ENCODE assay signal across 8 mouse cellular contexts in the genomic region with DNA sequence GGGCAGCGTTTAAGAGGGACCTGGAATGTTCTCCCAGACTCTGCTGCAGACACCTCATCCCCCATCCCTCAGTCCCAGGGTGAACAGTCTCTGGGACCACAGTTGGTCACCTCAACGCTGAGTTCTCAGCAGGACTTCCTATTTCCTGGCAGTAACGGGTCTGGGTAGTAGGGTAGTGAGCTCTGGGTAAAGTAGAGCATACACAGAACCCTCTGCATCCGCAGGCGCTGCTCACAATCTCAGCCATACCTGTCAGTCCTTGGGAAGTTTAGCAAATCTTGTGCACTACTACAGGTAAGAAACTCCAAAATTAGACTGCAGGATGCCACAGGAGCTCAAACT. TPM values are rescaled to one million over a fixed set of nuclear protein-coding genes. Genes with fewer than 3 reads are reported as not detected.
A peak's percentile ranks its signal among the peaks of the same experiment; 100 is the strongest.
DNase-seq lines count a peak whose midpoint lies in the region; ATAC-seq and TF ChIP-seq lines count a peak whose summit lies in the region.

No protein-coding gene starts in this region.

- ATAC-seq in heart, embryonic 13.5 days (ENCODE audit: extremely low read depth, insufficient number of reproducible peaks, low FRiP score, low TSS enrichment) = no peak
- ATAC-seq in hindbrain, embryonic 12.5 days (ENCODE audit: low FRiP score) = no peak; the same call in 1 of the 2 replicates

- no peaks in the 10 kb centered on the region for H3K27me3 ChIP-seq in heart, embryonic 13.5 days (replicated peaks)
- no peaks in the 10 kb centered on the region for H3K27me3 ChIP-seq in hindbrain, embryonic 12.5 days
- no peaks in the 10 kb centered on the region for H3K27me3 ChIP-seq in midbrain, embryonic 10.5 days (ENCODE audit: low read depth, poor library complexity, severe bottlenecking)

- DNase-seq in heart, postnatal 14 days = no peak
- DNase-seq in ES-E14 (ENCODE audit: low read depth, low spot score) = no peak
- no peak for DNase-seq in midbrain, embryonic 10.5 days (ENCODE audit: low spot score)
- no peak for DNase-seq in left cerebral cortex, adult 9 months (ENCODE audit: low spot score in 2 of 2)
- DNase-seq in cerebellum, postnatal 4 days (ENCODE audit: low spot score in 2 of 2) = no peak
- DNase-seq in retina, postnatal 1 day = no peak

- in situ Hi-C loops in ES-E14 (cut with MboI; ENCODE audit: low sequenced_read_pairs in 2 of 2, unreplicated experiment in 2 of 2) = no loop called here

- no peaks in the 10 kb centered on the region for H3K9me3 ChIP-seq in heart, embryonic 13.5 days
- no peaks in the 10 kb centered on the region for H3K9me3 ChIP-seq in ES-E14 (ENCODE audit: control insufficient read depth, insufficient read depth, low read depth, low read length)
- no peaks in the 10 kb centered on the region for H3K9me3 ChIP-seq in hindbrain, embryonic 12.5 days (replicated peaks)
- H3K9me3 ChIP-seq in midbrain, embryonic 10.5 days (replicated peaks) = no peaks in the 10 kb centered on the region

- peaks cover 34% of the 10 kb centered on the region for H3K4me1 ChIP-seq in heart, embryonic 13.5 days
- H3K4me1 ChIP-seq in ES-E14 (ENCODE audit: control insufficient read depth in 2 of 2, insufficient read depth in 2 of 2, low read length in 2 of 2, poor library complexity in 1 of 2) = peaks cover 4 to 7% of the 10 kb centered on the region in 2 experiments; a peak in 2 of 4 replicates
- H3K4me1 ChIP-seq in hindbrain, embryonic 12.5 days = peaks cover 25% of the 10 kb centered on the region
- H3K4me1 ChIP-seq in midbrain, embryonic 10.5 days = peaks cover 45% of the 10 kb centered on the region

- H3K27ac ChIP-seq in heart, embryonic 13.5 days (replicated peaks) = peak overlapping the region; percentile 92
- H3K27ac ChIP-seq in ES-E14 (ENCODE audit: insufficient read depth, low read depth, low read length, poor library complexity, severe bottlenecking) = peak overlapping the region; percentile 63; the same call in 1 of the 2 replicates
- peak overlapping the region; percentile 95 for H3K27ac ChIP-seq in hindbrain, embryonic 12.5 days
- peak overlapping the region; percentile 96 for H3K27ac ChIP-seq in midbrain, embryonic 10.5 days (replicated peaks)

- peak overlapping the region; percentile 64 for H3K4me3 ChIP-seq in heart, embryonic 13.5 days
- H3K4me3 ChIP-seq in ES-E14 (ENCODE audit: insufficient read depth in 1 of 2, low read depth in 1 of 2, low read length in 2 of 2, poor library complexity in 1 of 2, severe bottlenecking in 1 of 2) = peak overlapping the region; percentile 67 to 69
- peak overlapping the region; percentile 83 for H3K4me3 ChIP-seq in hindbrain, embryonic 12.5 days
- peak overlapping the region; percentile 93 for H3K4me3 ChIP-seq in midbrain, embryonic 10.5 days

- intact Hi-C loops in heart, postnatal 14 days (cut with DNase I) = no loop called here

- H3K4me2 ChIP-seq in heart, embryonic 13.5 days = peak overlapping the region; percentile 81
- H3K4me2 ChIP-seq in hindbrain, embryonic 12.5 days (replicated peaks) = peak overlapping the region; percentile 90

- WGBS in heart, embryonic 13.5 days = 2% methylated on average over 5 of the region's 5 CpGs
- WGBS in hindbrain, embryonic 12.5 days = 5% methylated on average over 5 of the region's 5 CpGs
- 4% methylated on average over 5 of the region's 5 CpGs for WGBS in midbrain, embryonic 10.5 days

- peak overlapping the region; percentile 83 for H3K9ac ChIP-seq in heart, embryonic 13.5 days
- peak overlapping the region; percentile 77 for H3K9ac ChIP-seq in ES-E14 (ENCODE audit: insufficient read depth, low read depth, low read length, poor library complexity, severe bottlenecking)
- peak overlapping the region; percentile 58 for H3K9ac ChIP-seq in hindbrain, embryonic 12.5 days

- H3K36me3 ChIP-seq in heart, embryonic 13.5 days = peaks cover 4% of the 10 kb centered on the region; the same call in 1 of the 2 replicates
- H3K36me3 ChIP-seq in ES-E14 (ENCODE audit: control insufficient read depth, insufficient read depth, low read length, poor library complexity, severe bottlenecking) = peaks cover 3% of the 10 kb centered on the region; the same call in 1 of the 2 replicates
- 0 out of 2 replicates have a peak, but pooled peaks cover 8% of the 10 kb centered on the region for H3K36me3 ChIP-seq in hindbrain, embryonic 12.5 days
- H3K36me3 ChIP-seq in midbrain, embryonic 10.5 days = peaks cover 13% of the 10 kb centered on the region

TF ChIP-seq in ES-E14, 5 proteins besides CTCF, POLR2A, EP300 and RAD21:
- no peak for TF ChIP-seq CHD2 (IDR thresholded peaks at IDR 0.05; ENCODE audit: low read depth, low read length)
- TF ChIP-seq ZNF384 (IDR thresholded peaks at IDR 0.05; ENCODE audit: low read depth, low read length) = no peak
- TF ChIP-seq HCFC1 (IDR thresholded peaks at IDR 0.05; ENCODE audit: borderline replicate concordance, insufficient read depth, low read length) = no peak
- no peak for TF ChIP-seq MAFK (IDR thresholded peaks at IDR 0.05; ENCODE audit: insufficient read depth, low read depth, low read length)
- TF ChIP-seq ZC3H11A (IDR thresholded peaks at IDR 0.05; ENCODE audit: borderline replicate concordance, low read depth, low read length) = no peak

RNA-seq across cellular contexts. Expression of gene Brf1, which starts 0.6 kb away (rescaled TPM):
- 32.5 and 35.5 TPM in 2 replicates for polyA plus RNA-seq in heart, embryonic 13.5 days (2015; fragmentation: Nextera tagmentation; extraction: Ambion mirVana)
- total RNA-seq in heart, postnatal 14 days (2021) = 10 to 100 TPM; 28.3 to 28.8 TPM
- total RNA-seq in ES-E14 (2012; rRNA removed) = 56.4 and 63.4 TPM in 2 replicates
- 72.4 and 75.5 TPM in 2 replicates for polyA plus RNA-seq in hindbrain, embryonic 12.5 days (2016; fragmentation: Nextera tagmentation; extraction: Ambion mirVana)
- 51.6 and 58.2 TPM in 2 replicates for polyA plus RNA-seq in midbrain, embryonic 10.5 days (2016; fragmentation: Nextera tagmentation; extraction: Ambion mirVana)

RNA-seq across cellular contexts. Expression of gene Pacs2, which starts 13.2 kb away (rescaled TPM):
- 7.0 and 7.7 TPM in 2 replicates for polyA plus RNA-seq in heart, embryonic 13.5 days (2015; fragmentation: Nextera tagmentation; extraction: Ambion mirVana)
- 10 to 100 TPM; 29.0 to 32.1 TPM for total RNA-seq in heart, postnatal 14 days (2021)
- total RNA-seq in ES-E14 (2012; rRNA removed) = 17.2 and 20.7 TPM in 2 replicates
- polyA plus RNA-seq in hindbrain, embryonic 12.5 days (2016; fragmentation: Nextera tagmentation; extraction: Ambion mirVana) = 29.2 and 29.4 TPM in 2 replicates
- polyA plus RNA-seq in midbrain, embryonic 10.5 days (2016; fragmentation: Nextera tagmentation; extraction: Ambion mirVana) = 17.7 and 22.0 TPM in 2 replicates

RNA-seq across cellular contexts. Expression of gene Btbd6, which starts 24.8 kb away (rescaled TPM):
- polyA plus RNA-seq in heart, embryonic 13.5 days (2015; fragmentation: Nextera tagmentation; extraction: Ambion mirVana) = 21.7 and 22.0 TPM in 2 replicates
- 10 to 100 TPM; 16.8 TPM for total RNA-seq in heart, postnatal 14 days (2021)
- 13.4 and 15.2 TPM in 2 replicates for total RNA-seq in ES-E14 (2012; rRNA removed)
- 34.5 and 34.8 TPM in 2 replicates for polyA plus RNA-seq in hindbrain, embryonic 12.5 days (2016; fragmentation: Nextera tagmentation; extraction: Ambion mirVana)
- polyA plus RNA-seq in midbrain, embryonic 10.5 days (2016; fragmentation: Nextera tagmentation; extraction: Ambion mirVana) = 20.5 and 22.7 TPM in 2 replicates

RNA-seq across cellular contexts. Expression of gene Nudt14, which starts 59.2 kb away (rescaled TPM):
- 45.3 and 47.2 TPM in 2 replicates for polyA plus RNA-seq in heart, embryonic 13.5 days (2015; fragmentation: Nextera tagmentation; extraction: Ambion mirVana)
- total RNA-seq in heart, postnatal 14 days (2021) = 1 to 10 TPM; 8.3 to 8.6 TPM
- 21.9 and 28.1 TPM in 2 replicates for total RNA-seq in ES-E14 (2012; rRNA removed)
- 51.5 and 65.9 TPM in 2 replicates for polyA plus RNA-seq in hindbrain, embryonic 12.5 days (2016; fragmentation: Nextera tagmentation; extraction: Ambion mirVana)
- 66.4 and 76.4 TPM in 2 replicates for polyA plus RNA-seq in midbrain, embryonic 10.5 days (2016; fragmentation: Nextera tagmentation; extraction: Ambion mirVana)
